Mouse (Mus musculus) layer of hippocampus, adult 11-12 months (tissue): ENCODE measurements at regions not wholly inside any gene's neighbourhood (a gene's known extent, or its start where the extent isn't known, plus 50 kb on each side); places are given as distances from the start of the nearest gene placed in this dataset.

Experiments used
- DNase-seq: peaks from one replicate; pipeline ENCODE4 v3.0.0; 2022; ENCODE audit warnings: low spot score

- no peak for DNase-seq
Observed at GRCm38 (mm10) chr8:97477098-97477457, 1588.7 kb upstream of the Got2 start.

- no peak for DNase-seq
Observed at GRCm38 (mm10) chr8:97476430-97477097, 1588.2 kb upstream of the Got2 start.

- no peak for DNase-seq
Observed at GRCm38 (mm10) chr8:97473326-97473725, 1585.0 kb upstream of the Got2 start.

GRCm38 (mm10) chr8:97461478-97461877 is 1573.1 kb upstream of the Got2 start:
- DNase-seq = no peak

- DNase-seq = no peak
Observed at GRCm38 (mm10) chr8:97447696-97448095, 1559.3 kb upstream of the Got2 start.

- no peak for DNase-seq
Observed at GRCm38 (mm10) chr8:97441483-97441882, 1553.1 kb upstream of the Got2 start.

- DNase-seq = no peak
Observed at GRCm38 (mm10) chr8:97433584-97433983, 1545.2 kb upstream of the Got2 start.

GRCm38 (mm10) chr8:97431467-97431866 is 1543.1 kb upstream of the Got2 start:
- no peak for DNase-seq

- no peak for DNase-seq
Observed at GRCm38 (mm10) chr8:97422331-97422730, 1534.0 kb upstream of the Got2 start.

GRCm38 (mm10) chr8:97414742-97415141 is 1526.4 kb upstream of the Got2 start:
- peak; percentile 7 for DNase-seq

- no peak for DNase-seq
Observed at GRCm38 (mm10) chr8:97403308-97403707, 1515.0 kb upstream of the Got2 start.

- DNase-seq = no peak
Observed at GRCm38 (mm10) chr8:97397327-97397719, 1509.0 kb upstream of the Got2 start.

GRCm38 (mm10) chr8:97396634-97397326 is 1508.4 kb upstream of the Got2 start:
- DNase-seq = no peak

- peak; percentile 15 for DNase-seq
Observed at GRCm38 (mm10) chr8:97389651-97390050, 1501.3 kb upstream of the Got2 start.

GRCm38 (mm10) chr8:97389149-97389548 is 1500.8 kb upstream of the Got2 start:
- peak; percentile 20 for DNase-seq

- DNase-seq = no peak
Observed at GRCm38 (mm10) chr8:97374911-97375771, 1486.8 kb upstream of the Got2 start.

- DNase-seq = no peak
Observed at GRCm38 (mm10) chr8:97346630-97347029, 1458.3 kb upstream of the Got2 start.

- no peak for DNase-seq
Observed at GRCm38 (mm10) chr8:97315497-97315896, 1427.2 kb upstream of the Got2 start.

GRCm38 (mm10) chr8:97308304-97308703 is 1420.0 kb upstream of the Got2 start:
- DNase-seq = no peak

- DNase-seq = no peak
Observed at GRCm38 (mm10) chr8:97270582-97270981, 1382.2 kb upstream of the Got2 start.

GRCm38 (mm10) chr8:97260964-97261363 is 1372.6 kb upstream of the Got2 start:
- no peak for DNase-seq

GRCm38 (mm10) chr8:97254169-97254568 is 1365.8 kb upstream of the Got2 start:
- no peak for DNase-seq

GRCm38 (mm10) chr8:97252232-97252631 is 1363.9 kb upstream of the Got2 start:
- no peak for DNase-seq
